Mouse (Mus musculus): ENCODE data around the gene Krt18.

Gene Krt18

GRCm38 (mm10) chr15:102012260-102012765 is 15.7 kb upstream of the Krt18 start:
- DNase-seq: no peak

DNA sequence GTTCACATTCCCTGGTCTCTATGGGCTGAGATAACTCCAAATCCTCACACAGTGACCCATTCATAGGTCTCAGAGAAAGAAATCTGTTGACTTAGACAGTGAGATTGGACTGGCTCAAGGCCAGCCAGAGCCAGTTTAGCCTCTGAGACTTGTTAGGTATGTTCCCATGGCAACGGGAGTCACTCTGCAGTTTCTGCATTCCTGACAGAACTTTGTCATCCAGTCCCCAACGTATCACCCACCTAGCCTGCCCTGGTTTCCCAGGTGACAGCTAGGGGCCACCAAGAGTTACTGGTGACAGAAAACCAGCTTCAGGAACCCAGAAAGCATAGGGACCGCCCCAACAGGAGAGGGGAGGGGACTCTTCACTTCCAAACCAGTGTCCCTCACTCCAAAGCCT is 14.3 kb upstream of the Krt18 start:
- DNase-seq: no peak

- DNase-seq: no peak
Measured at GRCm38 (mm10) chr15:102014848-102015247, 13.1 kb upstream of the Krt18 start.

GRCm38 (mm10) chr15:102016096-102016495 is 11.9 kb upstream of the Krt18 start:
- no peak for DNase-seq

GRCm38 (mm10) chr15:102016787-102017186 is 11.2 kb upstream of the Krt18 start:
- DNase-seq: no peak

GRCm38 (mm10) chr15:102017918-102018463 is 10.0 kb upstream of the Krt18 start:
- no peak for DNase-seq

DNA sequence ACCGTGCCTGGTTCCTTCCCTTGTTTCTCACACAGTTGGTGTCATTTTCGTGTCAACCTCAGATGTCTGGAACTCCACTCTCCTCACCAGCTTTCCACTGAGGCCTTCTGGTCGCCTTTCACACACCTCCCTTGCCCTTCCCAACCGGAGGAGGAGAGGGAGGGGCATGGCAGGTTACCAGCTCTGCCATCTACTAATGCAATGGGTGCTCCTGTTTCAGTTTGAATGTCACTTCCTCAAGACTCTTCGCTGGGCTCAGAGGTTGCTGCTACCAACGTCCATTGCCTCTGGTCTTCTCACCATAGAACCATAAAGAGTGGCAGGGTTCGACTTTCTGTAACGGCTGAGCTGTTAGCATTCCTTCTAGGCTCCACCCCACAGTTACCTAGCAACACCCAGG is 5.5 kb upstream of the Krt18 start:
- DNase-seq: no peak

DNA sequence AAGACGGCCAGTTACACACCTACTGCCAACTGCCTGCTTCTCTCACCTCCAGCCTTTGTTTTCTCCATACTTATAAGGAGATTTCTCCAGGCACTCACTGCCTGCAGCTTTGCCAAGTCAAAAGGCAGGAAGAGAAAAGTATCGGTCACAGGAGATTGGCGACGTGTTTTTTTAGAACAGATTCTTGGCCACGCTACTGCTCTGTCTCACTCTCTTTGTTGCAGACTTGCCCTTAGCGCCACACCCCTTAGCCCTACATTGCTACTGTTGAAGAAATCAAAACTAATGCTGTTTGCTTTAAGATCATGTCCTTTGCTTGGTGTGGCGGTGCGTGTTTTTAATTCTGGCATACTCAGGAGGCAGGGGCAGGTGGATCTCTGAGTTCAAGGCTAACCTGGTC is 4.1 kb upstream of the Krt18 start:
- no peak for DNase-seq

DNA sequence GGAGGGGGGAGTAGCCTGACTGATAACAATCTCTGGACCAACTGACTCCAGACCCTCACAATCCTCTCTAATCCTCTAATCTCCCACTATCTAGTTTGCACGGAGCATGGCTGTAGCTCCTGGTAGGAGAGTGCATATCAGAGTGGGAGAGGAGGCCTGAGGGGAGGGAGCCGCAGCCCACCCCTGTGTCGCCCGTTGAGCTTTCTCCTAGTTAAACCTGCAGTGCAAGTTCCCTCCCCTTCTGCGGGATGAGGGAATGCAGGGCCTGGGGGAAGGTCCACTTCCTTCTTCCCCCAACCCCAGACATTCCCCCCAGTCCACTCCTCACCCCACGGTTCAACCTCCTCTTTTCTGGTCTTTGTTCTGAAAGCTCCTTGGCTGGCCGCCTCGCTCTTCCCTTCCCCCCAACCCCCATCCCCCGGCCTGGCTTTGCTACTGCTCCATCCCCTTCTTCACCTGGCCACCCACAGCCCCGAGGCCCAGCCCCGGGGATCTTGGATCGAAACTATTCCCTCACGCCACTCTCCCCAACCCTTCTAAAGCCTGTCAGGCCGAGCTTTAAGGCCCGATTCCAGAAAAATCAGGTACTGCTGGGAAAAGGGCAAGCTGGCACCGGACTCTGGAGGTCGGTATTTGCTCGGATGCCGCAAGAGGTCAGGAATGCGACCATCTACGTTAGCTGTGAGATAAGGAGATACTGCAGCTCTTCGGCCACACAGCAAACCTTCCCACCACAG is 2.7 kb upstream of the Krt18 start:
- peak in 1 of 2 experiments; percentile 11 for DNase-seq

- DNase-seq: no peak
Measured at GRCm38 (mm10) chr15:102026430-102026829, 1.6 kb upstream of the Krt18 start.

GRCm38 (mm10) chr15:102034121-102035053 is 6.4 kb downstream of the Krt18 start:
- DNase-seq: no peak

DNA sequence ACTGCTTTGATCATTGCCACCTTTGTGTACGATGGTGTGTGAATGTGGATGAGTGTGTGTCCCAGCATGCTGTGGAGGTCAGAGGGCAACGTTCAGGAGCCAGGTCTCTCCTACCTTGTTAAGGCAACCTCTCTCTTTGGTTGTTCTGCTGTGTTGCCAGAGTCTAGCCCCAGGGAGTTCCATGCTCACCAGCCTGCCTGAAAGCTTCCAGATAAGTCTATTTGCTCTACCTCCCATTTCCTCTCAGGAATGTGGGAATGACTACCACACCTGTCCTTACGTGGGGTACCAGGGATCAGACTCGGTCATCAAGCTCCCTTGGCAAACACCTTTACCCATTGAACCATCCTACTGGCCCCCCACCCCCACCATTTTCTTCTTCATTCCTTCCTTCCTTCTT is 12.3 kb downstream of the Krt18 start:
- no peak for DNase-seq

GRCm38 (mm10) chr15:102041951-102042350 is 14.0 kb downstream of the Krt18 start:
- DNase-seq: no peak

DNA sequence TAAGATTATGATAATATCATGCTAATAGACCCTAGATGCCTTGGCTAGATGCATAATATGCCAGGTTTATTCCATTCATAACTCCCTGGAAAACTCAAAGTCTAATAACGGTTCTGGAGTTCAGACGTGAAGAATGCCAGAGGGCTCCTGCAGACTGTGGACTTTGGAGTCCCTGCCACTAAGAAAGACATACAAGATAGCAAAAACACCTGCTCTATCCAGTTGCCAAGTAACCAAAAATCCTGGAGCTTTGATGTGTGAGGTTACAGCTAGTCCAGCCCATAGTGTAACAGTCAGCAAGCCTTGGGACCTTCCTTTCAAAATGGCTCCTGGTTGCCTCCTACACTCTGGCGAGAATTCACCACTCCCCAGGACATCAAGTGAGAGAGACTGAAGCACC is 16.8 kb downstream of the Krt18 start:
- DNase-seq: no peak

- no peak for DNase-seq
Measured at GRCm38 (mm10) chr15:102045691-102046090, 17.7 kb downstream of the Krt18 start.

GRCm38 (mm10) chr15:102048006-102048405 is 20.0 kb downstream of the Krt18 start:
- no peak for DNase-seq

- no peak for DNase-seq
Measured at GRCm38 (mm10) chr15:102049871-102050270, 21.9 kb downstream of the Krt18 start.

GRCm38 (mm10) chr15:102051920-102052683 is 24.1 kb downstream of the Krt18 start:
- peak; percentile 52 to 57 for DNase-seq

DNA sequence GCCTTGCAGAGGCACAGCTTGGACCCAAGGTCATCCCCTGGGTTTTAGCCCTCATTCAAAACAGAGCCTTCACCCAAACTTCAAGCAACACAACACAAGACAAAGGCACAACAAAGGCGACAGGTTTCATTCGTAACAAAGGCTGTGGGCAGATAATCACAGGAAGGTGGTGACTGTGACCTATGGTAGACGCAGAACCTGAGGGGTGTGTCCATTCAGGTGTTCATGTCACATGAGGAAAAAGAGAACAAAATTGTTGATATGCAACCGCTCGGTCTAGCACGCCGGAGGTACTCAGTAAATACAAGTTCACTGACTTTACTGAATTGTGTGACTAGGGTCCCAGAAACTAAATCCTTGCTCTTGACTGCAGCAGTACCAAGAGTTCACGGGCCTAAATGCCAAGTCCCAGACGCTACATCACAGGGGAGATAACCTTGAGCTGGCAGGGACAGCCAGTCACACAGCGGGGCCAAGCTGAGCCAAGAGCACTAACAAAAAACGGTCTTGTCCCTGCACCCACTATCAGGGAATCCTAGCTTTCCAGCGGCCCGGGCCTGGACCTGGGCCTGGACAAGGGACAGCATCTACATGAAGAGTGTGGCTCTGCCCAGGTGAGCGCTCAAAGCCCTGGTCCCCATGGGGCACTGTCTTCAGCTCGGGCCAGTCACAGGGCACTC is 28.7 kb downstream of the Krt18 start:
- DNase-seq: no peak

DNA sequence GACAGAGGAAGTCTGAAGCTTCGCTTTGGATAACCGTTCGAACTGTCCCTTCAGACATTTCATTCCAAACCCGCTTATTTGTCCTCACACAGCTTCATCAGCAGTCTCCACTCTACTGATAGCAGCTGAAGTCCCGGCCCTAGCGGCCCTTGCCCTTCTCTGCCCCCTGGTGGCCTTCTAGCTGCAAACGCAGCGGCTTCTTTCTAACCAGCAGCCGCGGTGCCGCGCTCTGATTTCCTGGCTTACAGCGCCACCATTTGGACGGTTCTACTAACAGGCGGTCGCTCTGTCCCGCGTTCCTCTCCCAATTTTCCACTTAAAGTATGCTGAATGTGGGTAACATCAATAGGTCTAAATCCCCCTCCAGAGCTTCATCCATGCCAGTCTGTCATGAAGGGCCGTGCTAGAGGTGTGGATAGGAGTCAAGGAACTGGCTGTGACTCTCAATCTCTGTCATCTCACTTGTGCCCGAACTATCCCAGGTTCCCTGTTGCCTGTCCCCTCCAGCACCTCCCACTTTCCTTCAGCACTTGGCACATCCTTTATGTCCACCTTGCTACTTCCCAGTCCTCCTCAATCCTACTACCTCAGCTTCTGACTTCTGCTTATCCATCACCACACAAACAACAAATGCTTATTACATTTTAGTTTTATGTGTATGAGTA is 37.8 kb downstream of the Krt18 start:
- DNase-seq: peak; percentile 97 to 99

Data from cerebellum, postnatal 14 days (tissue).